Mouse (Mus musculus): ENCODE measurements around the gene Fopnl.

- TF ChIP-seq CTCF (IDR thresholded peaks at IDR 0.05; ENCODE audit: low read depth) (no peak), EP300 (optimal IDR thresholded peaks at IDR 0.05) (no peak)
Measured at GRCm38 (mm10) chr16:14363496-14363895, 46.3 kb upstream of the Fopnl start.

All from stomach, postnatal 0 days (tissue).